Mouse (Mus musculus) heart, embryonic 14.5 days (tissue): ENCODE data around the gene Fosl2. TPM values are rescaled to one million over a fixed set of nuclear protein-coding genes. Genes with fewer than 3 reads are reported as not detected.

Source experiments
- ATAC-seq: fragments of 200-750 bp; cut with Nextera tagmentation; 2 replicates; pipeline ENCODE4 v1.8.0; 2017; ENCODE audit warnings: low read depth, moderate TSS enrichment; ENCODE audit not compliant: insufficient number of reproducible peaks, insufficient read depth, low FRiP score
- H3K27ac ChIP-seq, 2 experiments: fragments of 200-500 bp in 1 of 2; fragments of 300-500 bp in 1 of 2; sonication (generic) in 1 of 2; replicated peaks in 1 of 2; 2 replicates each; pipeline ENCODE4 v1.5.1; 2012 to 2014; ENCODE audit warnings: low read depth in 2 of 2, low read length in 2 of 2, control low read depth in 1 of 2, mild to moderate bottlenecking in 1 of 2, mixed read lengths in 1 of 2; ENCODE audit not compliant: control insufficient read depth in 1 of 2, insufficient read depth in 1 of 2
- H3K27me3 ChIP-seq: fragments of 300-500 bp; sonication (generic); 2 replicates; pipeline ENCODE4 v1.6.1; 2014; ENCODE audit warnings: mild to moderate bottlenecking, low read length, control low read depth; ENCODE audit not compliant: control insufficient read depth, insufficient read depth
- H3K36me3 ChIP-seq: fragments of 300-500 bp; sonication (generic); 2 replicates; pipeline ENCODE4 v1.6.1; 2014; ENCODE audit warnings: mild to moderate bottlenecking, control low read depth, low read length, mixed read lengths; ENCODE audit not compliant: control insufficient read depth, insufficient read depth
- H3K4me1 ChIP-seq, 2 experiments: fragments of 200-500 bp in 1 of 2; fragments of 300-500 bp in 1 of 2; sonication (generic) in 1 of 2; 2 replicates each; pipeline ENCODE4 v1.6.1; 2012 to 2014; ENCODE audit warnings: low read length in 2 of 2, control low read depth in 1 of 2, mixed read lengths in 1 of 2; ENCODE audit not compliant: control insufficient read depth in 2 of 2, insufficient read depth in 2 of 2
- H3K4me2 ChIP-seq: fragments of 300-500 bp; sonication (generic); 2 replicates; pipeline ENCODE4 v1.6.1; 2014; ENCODE audit warnings: mild to moderate bottlenecking, low read length
- H3K4me3 ChIP-seq, 2 experiments: fragments of 200-500 bp in 1 of 2; fragments of 300-500 bp in 1 of 2; sonication (generic) in 1 of 2; 2 replicates each; pipeline ENCODE4 v1.5.1; 2012 to 2014; ENCODE audit warnings: low read length in 2 of 2, mild to moderate bottlenecking in 2 of 2, control low read depth in 1 of 2, low read depth in 1 of 2, moderate library complexity in 1 of 2; ENCODE audit not compliant: control insufficient read depth in 1 of 2, insufficient read depth in 1 of 2
- H3K9ac ChIP-seq: fragments of 300-500 bp; sonication (generic); 2 replicates; pipeline ENCODE4 v1.6.1; 2014; ENCODE audit warnings: mild to moderate bottlenecking, low read length
- H3K9me3 ChIP-seq: fragments of 300-500 bp; sonication (generic); 2 replicates; pipeline ENCODE4 v1.6.1; 2016; ENCODE audit warnings: low read length, control low read depth; ENCODE audit not compliant: control insufficient read depth
- WGBS: fragments of 180-500 bp; shearing (Covaris S2); extraction: QIAGEN DNeasy Blood & Tissue Kit; methylation state at CpG from one replicate; pipeline ENCODE4 v1.1.7; 2014; 5-methylcytosine and 5-hydroxymethylcytosine counted together
- polyA plus RNA-seq: library from polyadenylated mRNA; unstranded; fragments of >200 nt; fragmentation: Nextera tagmentation; extraction: Ambion mirVana; gene quantifications from 2 replicates; pipeline ENCODE4 v1.2.1, GENCODE M21; 2014

The Fosl2 gene
- polyA plus RNA-seq, 1 experiment from 2014 or later = 3.1 TPM

DNA sequence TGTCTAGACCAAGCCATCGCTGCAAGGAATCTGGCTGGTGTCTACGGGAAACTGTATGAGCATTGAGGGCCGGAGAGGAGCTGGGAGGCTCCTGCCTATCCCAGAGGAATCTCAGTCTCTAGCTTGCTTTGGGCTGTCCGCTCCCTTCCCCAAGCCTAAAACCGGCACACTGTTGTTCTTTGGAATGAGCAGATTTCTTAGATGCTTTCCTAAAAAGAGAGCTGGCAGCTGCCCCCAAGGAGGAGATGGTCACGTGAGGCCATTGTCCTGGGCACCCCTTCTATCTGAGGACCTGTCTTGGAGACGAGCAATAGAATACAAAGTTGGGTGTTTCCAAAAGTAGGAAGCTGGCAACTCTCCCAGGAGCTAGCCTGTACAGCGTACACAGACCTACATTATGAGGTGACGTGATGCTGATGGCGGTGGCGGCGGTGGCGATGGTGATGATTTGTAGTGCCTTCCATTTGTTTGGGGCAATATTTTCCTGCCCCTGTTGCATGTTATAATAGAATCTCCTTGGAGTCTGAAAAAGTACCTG, 7.9 kb downstream of the Fosl2 start:
- WGBS = 35% methylated on average over 13 of the region's 13 CpGs
- no peak overlapping the region for H3K27ac ChIP-seq
- H3K9ac ChIP-seq = 0 out of 2 replicates have a peak overlapping the region, but pooled peaks have one; percentile 11
- no peaks in the 10 kb centered on the region for H3K27me3 ChIP-seq
- H3K4me3 ChIP-seq = no peak overlapping the region
- peaks cover 36% of the 10 kb centered on the region for H3K36me3 ChIP-seq
- H3K4me1 ChIP-seq = peaks cover 25 to 53% of the 10 kb centered on the region in 2 experiments
- peak overlapping the region; percentile 36 for H3K4me2 ChIP-seq
- H3K9me3 ChIP-seq = no peaks in the 10 kb centered on the region
- ATAC-seq = no peak

DNA sequence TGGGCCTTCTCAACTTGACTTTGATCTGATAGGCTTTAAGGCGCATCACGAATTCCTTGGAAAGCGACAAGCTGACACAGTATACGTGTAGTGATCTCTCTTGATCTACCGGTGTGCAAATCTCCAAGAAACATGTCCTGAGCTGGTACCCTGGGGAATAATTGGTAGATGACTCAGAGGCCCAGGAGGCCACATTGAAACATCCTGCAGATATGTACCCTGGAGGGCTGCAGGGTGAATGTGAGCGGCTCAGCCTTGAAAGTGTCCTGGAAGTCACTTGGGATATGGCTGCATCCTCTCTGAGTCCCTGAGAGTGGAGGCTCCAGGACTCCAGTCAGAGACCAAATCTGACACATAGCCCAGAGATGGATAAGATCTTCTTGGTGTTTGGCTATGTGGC, 10.7 kb downstream of the Fosl2 start:
- H3K27me3 ChIP-seq = no peaks in the 10 kb centered on the region
- no peak overlapping the region for H3K4me2 ChIP-seq
- H3K27ac ChIP-seq = no peak overlapping the region
- no peaks in the 10 kb centered on the region for H3K9me3 ChIP-seq
- no peak overlapping the region for H3K4me3 ChIP-seq
- H3K36me3 ChIP-seq = peaks cover 59% of the 10 kb centered on the region
- no peak for ATAC-seq
- H3K4me1 ChIP-seq = peaks cover 18 to 32% of the 10 kb centered on the region in 2 experiments
- WGBS = 68% methylated on average over 6 of the region's 6 CpGs
- no peak overlapping the region for H3K9ac ChIP-seq

DNA sequence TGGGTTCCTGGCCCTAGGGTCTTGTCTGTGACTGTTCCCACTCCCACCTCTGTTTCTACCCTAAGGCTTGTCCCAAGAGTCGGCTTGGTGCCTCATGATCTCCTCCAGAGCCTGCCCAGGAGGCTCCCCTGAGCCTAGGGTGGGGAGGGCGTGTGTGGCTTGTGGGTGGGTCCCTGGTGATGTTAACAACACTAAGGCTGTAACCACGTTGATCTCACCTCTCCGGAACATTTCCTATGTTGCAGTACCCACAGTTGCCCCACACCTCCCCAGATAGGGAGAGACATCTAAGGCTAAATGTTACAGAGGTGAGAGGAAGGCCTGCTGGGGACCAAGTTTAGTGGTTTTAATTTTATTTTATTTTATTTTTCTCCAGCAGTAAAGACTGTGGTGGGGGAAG, 13.0 kb downstream of the Fosl2 start:
- Histone ChIP-seq H3K27ac (no peak overlapping the region), H3K9ac (no peak overlapping the region), H3K9me3 (no peaks in the 10 kb centered on the region), H3K36me3 (peaks cover 78% of the 10 kb centered on the region), H3K4me3 (no peak overlapping the region), H3K4me2 (no peak overlapping the region), H3K27me3 (no peaks in the 10 kb centered on the region), H3K4me1 (peaks cover 4 to 13% of the 10 kb centered on the region in 2 experiments)
- ATAC-seq = no peak
- 79% methylated on average over 4 of the region's 4 CpGs for WGBS

DNA sequence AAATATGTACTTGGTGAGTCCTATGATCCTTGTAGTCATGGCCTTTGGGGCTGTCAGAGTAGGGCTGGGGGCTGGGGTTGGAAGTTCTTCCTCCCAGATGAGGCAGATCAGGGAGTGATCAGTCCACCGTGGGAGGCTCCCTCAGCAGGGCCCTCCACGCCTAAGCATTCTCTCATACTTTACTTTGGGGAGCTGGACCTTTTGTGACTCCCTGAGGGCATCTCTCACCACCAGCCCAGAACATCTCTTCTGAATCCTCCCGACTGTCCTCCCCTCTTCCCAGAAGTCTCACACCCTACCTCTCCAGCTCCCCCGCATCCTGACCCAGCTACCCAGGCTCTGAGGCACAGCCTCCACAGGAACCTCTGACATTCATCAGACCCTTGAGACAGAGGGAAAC, 15.6 kb downstream of the Fosl2 start:
- no peak overlapping the region for H3K4me2 ChIP-seq
- no peak for ATAC-seq
- no peaks in the 10 kb centered on the region for H3K9me3 ChIP-seq
- no peaks in the 10 kb centered on the region; a peak in 1 of 4 replicates for H3K4me1 ChIP-seq
- WGBS = 70% methylated on average over 4 of the region's 4 CpGs
- no peak overlapping the region for H3K4me3 ChIP-seq
- H3K9ac ChIP-seq = no peak overlapping the region
- H3K27ac ChIP-seq = no peak overlapping the region
- H3K27me3 ChIP-seq = no peaks in the 10 kb centered on the region
- peaks cover 92% of the 10 kb centered on the region for H3K36me3 ChIP-seq

DNA sequence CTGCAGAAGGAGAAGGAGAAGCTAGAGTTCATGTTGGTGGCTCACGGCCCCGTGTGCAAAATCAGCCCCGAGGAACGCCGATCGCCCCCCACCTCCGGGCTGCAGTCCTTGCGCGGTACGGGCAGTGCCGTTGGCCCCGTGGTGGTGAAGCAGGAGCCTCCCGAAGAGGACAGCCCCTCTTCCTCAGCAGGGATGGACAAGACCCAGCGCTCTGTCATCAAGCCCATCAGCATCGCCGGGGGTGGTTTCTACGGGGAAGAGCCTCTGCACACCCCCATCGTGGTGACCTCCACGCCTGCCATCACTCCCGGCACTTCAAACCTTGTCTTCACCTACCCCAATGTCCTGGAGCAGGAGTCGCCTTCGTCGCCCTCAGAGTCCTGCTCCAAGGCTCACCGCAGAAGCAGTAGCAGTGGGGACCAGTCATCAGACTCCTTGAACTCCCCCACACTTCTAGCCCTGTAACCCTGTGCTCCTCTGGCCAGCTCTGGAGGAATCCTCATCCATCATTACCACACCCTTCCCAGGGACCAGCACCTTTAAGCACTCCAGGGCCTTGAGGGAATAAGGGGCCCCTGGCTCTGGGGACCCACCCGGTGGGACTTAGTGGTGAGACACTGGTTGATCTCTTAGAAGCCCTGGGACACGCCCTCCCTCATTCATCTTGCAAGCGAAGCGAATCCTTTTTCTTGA, 17.3 kb downstream of the Fosl2 start:
- WGBS = 62% methylated on average over 28 of the region's 28 CpGs
- H3K27me3 ChIP-seq = no peaks in the 10 kb centered on the region
- H3K4me1 ChIP-seq = no peaks in the 10 kb centered on the region; a peak in 1 of 4 replicates
- H3K27ac ChIP-seq = no peak overlapping the region
- H3K4me2 ChIP-seq = no peak overlapping the region
- H3K9ac ChIP-seq = no peak overlapping the region
- H3K4me3 ChIP-seq = no peak overlapping the region
- no peak for ATAC-seq
- no peaks in the 10 kb centered on the region for H3K9me3 ChIP-seq
- peaks cover 83% of the 10 kb centered on the region for H3K36me3 ChIP-seq

DNA sequence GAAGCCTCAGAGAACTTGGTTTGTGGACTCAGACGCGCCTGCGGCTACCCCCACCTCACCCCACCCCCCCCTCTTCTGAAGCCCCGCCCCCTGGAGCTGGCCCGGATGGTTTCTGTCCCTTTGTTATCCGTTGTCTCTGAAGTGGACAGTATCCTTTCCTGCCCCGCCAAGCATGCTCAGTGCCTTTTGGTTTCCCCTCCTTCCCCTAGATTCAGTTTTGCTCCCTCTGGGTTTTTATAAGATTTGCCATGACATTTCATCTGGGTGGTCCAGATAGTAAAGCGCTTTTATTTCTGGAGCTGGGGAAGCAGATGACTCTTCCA, 17.8 kb downstream of the Fosl2 start:
- Histone ChIP-seq H3K9me3 (no peaks in the 10 kb centered on the region), H3K4me2 (no peak overlapping the region), H3K9ac (no peak overlapping the region), H3K27me3 (no peaks in the 10 kb centered on the region), H3K4me3 (no peak overlapping the region), H3K27ac (no peak overlapping the region), H3K4me1 (no peaks in the 10 kb centered on the region; a peak in 1 of 4 replicates), H3K36me3 (peaks cover 78% of the 10 kb centered on the region)
- WGBS = 47% methylated on average over 8 of the region's 8 CpGs
- ATAC-seq = no peak

DNA sequence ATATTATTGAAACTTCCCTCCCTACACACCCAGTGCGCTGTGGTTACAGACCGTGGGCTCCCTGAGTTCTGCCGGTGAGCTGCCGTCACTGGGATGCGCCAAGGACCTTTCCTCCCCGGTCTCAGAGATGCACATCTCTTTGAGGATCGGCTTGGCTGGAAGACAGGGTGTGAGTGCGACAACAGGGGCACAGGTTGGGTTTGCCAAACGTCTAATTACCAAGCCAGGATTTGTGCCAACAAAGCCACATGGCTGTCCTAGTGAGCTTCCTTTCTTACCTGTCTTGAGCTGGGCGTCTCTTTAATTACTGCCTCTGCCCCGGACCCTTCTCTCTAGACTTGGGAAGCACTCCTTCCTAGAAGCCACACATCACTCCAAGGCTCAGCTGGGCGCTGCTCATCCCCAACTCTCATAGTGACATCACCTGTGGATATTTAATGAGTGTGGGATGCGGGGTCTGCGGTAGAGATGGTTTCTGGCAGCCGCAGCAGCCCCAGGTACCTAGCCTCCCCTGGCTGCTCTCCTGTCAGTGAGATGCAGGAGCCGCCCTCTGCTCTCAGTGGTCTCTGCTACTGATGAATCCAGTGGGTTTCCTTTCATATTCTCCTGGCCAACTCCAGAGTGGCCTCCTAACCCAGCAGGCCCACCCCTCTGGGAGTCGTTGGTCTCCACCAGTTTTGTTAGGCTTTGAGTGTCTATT, 18.3 kb downstream of the Fosl2 start:
- Histone ChIP-seq H3K27ac (no peak overlapping the region), H3K4me2 (no peak overlapping the region), H3K4me3 (no peak overlapping the region), H3K9me3 (no peaks in the 10 kb centered on the region), H3K4me1 (no peaks in the 10 kb centered on the region; a peak in 1 of 4 replicates), H3K27me3 (no peaks in the 10 kb centered on the region), H3K36me3 (peaks cover 72% of the 10 kb centered on the region), H3K9ac (no peak overlapping the region)
- no peak for ATAC-seq
- WGBS = 83% methylated on average over 17 of the region's 17 CpGs
